ENCODE assay signal across 8 mouse cellular contexts in genomic region chrX:48623049-48623378, GRCm38 (mm10). TPM values are rescaled to one million over a fixed set of nuclear protein-coding genes. Genes with fewer than 3 reads are reported as not detected.
DNase-seq lines count a peak whose midpoint lies in the region; ATAC-seq and TF ChIP-seq lines count a peak whose summit lies in the region.
"Had no signal": no experiment of that assay in that cellular context is flagged by ENCODE, and none has a peak within 500 bp of the region (broad histone marks: within the 10 kb centered on the region; RNA-seq: fewer than 3 reads in every experiment).

No protein-coding gene starts in this region.

- no peak overlapping the region for H3K9ac ChIP-seq in lung, postnatal 0 days (replicated peaks; ENCODE audit: low read depth)
- H3K9ac ChIP-seq in limb, embryonic 13.5 days: peak overlapping the region; percentile 48; the same call in 1 of the 2 replicates
- H3K9ac ChIP-seq in stomach, embryonic 14.5 days (replicated peaks; ENCODE audit: low read depth, low read length): 0 out of 2 replicates have a peak overlapping the region, but pooled peaks have one; percentile 14

- DNase-seq in lung, postnatal 0 days (ENCODE audit: low spot score): no peak
- DNase-seq in lung, adult 2 months: no peak
- no peak for DNase-seq in forebrain, embryonic 10.5 days (ENCODE audit: extremely low spot score, low spot score)
- no peak for DNase-seq in right cerebral cortex, adult 2 months (ENCODE audit: low spot score in 2 of 2)
- DNase-seq in layer of hippocampus, adult 8-10 months (ENCODE audit: low spot score in 2 of 2): no peak

- no peak for TF ChIP-seq EP300 in lung, postnatal 0 days (IDR thresholded peaks at IDR 0.05)

- TF ChIP-seq POLR2A in lung, adult 2 months (IDR thresholded peaks at IDR 0.05; ENCODE audit: borderline replicate concordance, extremely low read depth, low read depth, low read length): no peak

- no peaks in the 10 kb centered on the region for H3K27me3 ChIP-seq in lung, postnatal 0 days (replicated peaks; ENCODE audit: insufficient read depth, low read length)
- H3K27me3 ChIP-seq in forebrain, embryonic 10.5 days (ENCODE audit: poor library complexity, severe bottlenecking): no peaks in the 10 kb centered on the region
- no peaks in the 10 kb centered on the region for H3K27me3 ChIP-seq in limb, embryonic 13.5 days
- H3K27me3 ChIP-seq in stomach, embryonic 14.5 days (ENCODE audit: control insufficient read depth, insufficient read depth, low read length): no peaks in the 10 kb centered on the region

- peak overlapping the region; percentile 58 for H3K4me2 ChIP-seq in lung, postnatal 0 days (replicated peaks; ENCODE audit: low read depth, low read length)
- peak overlapping the region; percentile 58 for H3K4me2 ChIP-seq in limb, embryonic 13.5 days (replicated peaks)
- peak overlapping the region; percentile 37 for H3K4me2 ChIP-seq in stomach, embryonic 14.5 days (replicated peaks; ENCODE audit: low read depth, low read length)

- WGBS in lung, postnatal 0 days: 14% methylated on average over 4 of the region's 4 CpGs
- WGBS in lung, adult 2 months: 28% methylated on average over 4 of the region's 4 CpGs
- WGBS in forebrain, embryonic 10.5 days: 25% methylated on average over 4 of the region's 4 CpGs
- WGBS in limb, embryonic 13.5 days: 18% methylated on average over 4 of the region's 4 CpGs
- 29% methylated on average over 4 of the region's 4 CpGs for WGBS in stomach, embryonic 14.5 days

- no peaks in the 10 kb centered on the region for H3K9me3 ChIP-seq in lung, postnatal 0 days (ENCODE audit: low read length)
- H3K9me3 ChIP-seq in forebrain, embryonic 10.5 days: no peaks in the 10 kb centered on the region
- no peaks in the 10 kb centered on the region for H3K9me3 ChIP-seq in limb, embryonic 13.5 days
- no peaks in the 10 kb centered on the region for H3K9me3 ChIP-seq in stomach, embryonic 14.5 days (ENCODE audit: control insufficient read depth, low read depth, low read length)

- H3K27ac ChIP-seq in lung, postnatal 0 days (ENCODE audit: low read length): no peak overlapping the region
- H3K27ac ChIP-seq in forebrain, embryonic 10.5 days: peak overlapping the region; percentile 89
- H3K27ac ChIP-seq in limb, embryonic 13.5 days: peak overlapping the region; percentile 61
- H3K27ac ChIP-seq in stomach, embryonic 14.5 days (ENCODE audit: low read length): peak overlapping the region; percentile 55; the same call in 1 of the 2 replicates

- peak overlapping the region; percentile 56 for H3K4me3 ChIP-seq in lung, postnatal 0 days (ENCODE audit: low read depth, low read length)
- H3K4me3 ChIP-seq in lung, adult 2 months (replicated peaks; ENCODE audit: extremely low read depth, low read depth, low read length): no peak overlapping the region
- H3K4me3 ChIP-seq in forebrain, embryonic 10.5 days: peak overlapping the region; percentile 67
- peak overlapping the region; percentile 50 for H3K4me3 ChIP-seq in limb, embryonic 13.5 days
- H3K4me3 ChIP-seq in stomach, embryonic 14.5 days (ENCODE audit: low read depth, low read length): peak overlapping the region; percentile 47

- TF ChIP-seq CTCF in lung, postnatal 0 days (IDR thresholded peaks at IDR 0.05): no peak
- no peak for TF ChIP-seq CTCF in lung, adult 2 months (IDR thresholded peaks at IDR 0.05; ENCODE audit: insufficient read depth, low read length)

- no peaks in the 10 kb centered on the region for H3K4me1 ChIP-seq in lung, postnatal 0 days (ENCODE audit: insufficient read depth, low read depth, low read length)
- no peaks in the 10 kb centered on the region; the same call in 1 of the 2 replicates for H3K4me1 ChIP-seq in lung, adult 2 months (ENCODE audit: control insufficient read depth, insufficient read depth, low read length)
- 0 out of 2 replicates have a peak, but pooled peaks cover 4% of the 10 kb centered on the region for H3K4me1 ChIP-seq in forebrain, embryonic 10.5 days
- no peaks in the 10 kb centered on the region for H3K4me1 ChIP-seq in limb, embryonic 13.5 days
- no peaks in the 10 kb centered on the region for H3K4me1 ChIP-seq in stomach, embryonic 14.5 days (ENCODE audit: control insufficient read depth, insufficient read depth, low read length)

- H3K36me3 ChIP-seq in lung, postnatal 0 days (ENCODE audit: insufficient read depth, low read length): no peaks in the 10 kb centered on the region
- no peaks in the 10 kb centered on the region for H3K36me3 ChIP-seq in forebrain, embryonic 10.5 days (replicated peaks)
- H3K36me3 ChIP-seq in limb, embryonic 13.5 days: no peaks in the 10 kb centered on the region
- no peaks in the 10 kb centered on the region for H3K36me3 ChIP-seq in stomach, embryonic 14.5 days (ENCODE audit: control insufficient read depth, insufficient read depth, low read length)

- no peak for ATAC-seq in lung, postnatal 0 days
- no peak for ATAC-seq in limb, embryonic 13.5 days (ENCODE audit: low FRiP score, low read depth)
- ATAC-seq in stomach, embryonic 14.5 days (ENCODE audit: insufficient number of reproducible peaks, insufficient read depth, low FRiP score, low read depth): no peak

RNA-seq across cellular contexts. Expression of gene Slc25a14, which starts 0.2 kb away (rescaled TPM):
- 9.0 and 9.2 TPM in 2 replicates for polyA plus RNA-seq in lung, postnatal 0 days (2015; fragmentation: Nextera tagmentation; extraction: Ambion mirVana)
- polyA plus RNA-seq in lung, adult 2 months (2012; rRNA removed): 2.0 and 2.8 TPM in 2 replicates
- 20.5 and 22.6 TPM in 2 replicates for polyA plus RNA-seq in forebrain, embryonic 10.5 days (2016; fragmentation: Nextera tagmentation; extraction: Ambion mirVana)
- polyA plus RNA-seq in limb, embryonic 13.5 days (2015; fragmentation: Nextera tagmentation; extraction: Ambion mirVana): 16.9 and 17.3 TPM in 2 replicates
- polyA plus RNA-seq in stomach, embryonic 14.5 days (2014; fragmentation: Nextera tagmentation; extraction: Ambion mirVana): 14.4 and 15.0 TPM in 2 replicates
- 10 to 100 TPM; 47.6 to 60.8 (median 57.0) TPM for total RNA-seq in layer of hippocampus, adult 8-10 months (2022)

RNA-seq across cellular contexts. Expression of gene Zfp280c, which starts 28.7 kb away (rescaled TPM):
- polyA plus RNA-seq in lung, postnatal 0 days (2015; fragmentation: Nextera tagmentation; extraction: Ambion mirVana): 5.0 and 5.4 TPM in 2 replicates
- polyA plus RNA-seq in lung, adult 2 months (2012; rRNA removed): 1.9 and 4.1 TPM in 2 replicates
- 20.4 and 25.2 TPM in 2 replicates for polyA plus RNA-seq in forebrain, embryonic 10.5 days (2016; fragmentation: Nextera tagmentation; extraction: Ambion mirVana)
- polyA plus RNA-seq in limb, embryonic 13.5 days (2015; fragmentation: Nextera tagmentation; extraction: Ambion mirVana): 14.8 and 15.6 TPM in 2 replicates
- polyA plus RNA-seq in stomach, embryonic 14.5 days (2014; fragmentation: Nextera tagmentation; extraction: Ambion mirVana): 15.6 and 16.6 TPM in 2 replicates
- 10 to 100 TPM; 21.8 to 25.2 (median 23.3) TPM for total RNA-seq in layer of hippocampus, adult 8-10 months (2022)

RNA-seq across cellular contexts. Expression of gene Gpr119, which starts 51.3 kb away (rescaled TPM):
- not detected in 2 replicates for polyA plus RNA-seq in lung, postnatal 0 days (2015; fragmentation: Nextera tagmentation; extraction: Ambion mirVana)
- not detected in 2 replicates for polyA plus RNA-seq in lung, adult 2 months (2012; rRNA removed)
- polyA plus RNA-seq in forebrain, embryonic 10.5 days (2016; fragmentation: Nextera tagmentation; extraction: Ambion mirVana): not detected in 2 replicates
- not detected in 2 replicates for polyA plus RNA-seq in limb, embryonic 13.5 days (2015; fragmentation: Nextera tagmentation; extraction: Ambion mirVana)
- not detected in 2 replicates for polyA plus RNA-seq in stomach, embryonic 14.5 days (2014; fragmentation: Nextera tagmentation; extraction: Ambion mirVana)
- not detected for total RNA-seq in layer of hippocampus, adult 8-10 months (2022)
- total RNA-seq: layer of hippocampus, adult 18-20 months had no signal
